Mouse (Mus musculus) midbrain, embryonic 13.5 days (tissue): Measurements from ENCODE around the gene Dhrs4. TPM values are rescaled to one million over a fixed set of nuclear protein-coding genes. Genes with fewer than 3 reads are reported as not detected.

Source experiments
- polyA plus RNA-seq: library from polyadenylated mRNA; unstranded; fragments of >200 nt; fragmentation: Nextera tagmentation; extraction: Ambion mirVana; gene quantifications from 2 replicates; pipeline ENCODE4 v1.2.1, GENCODE M21; 2015

The Dhrs4 gene
- polyA plus RNA-seq, 1 experiment from 2014 or later: 31.6 TPM

Other genes with a start within 250 kb of the Dhrs4 start
- gene Carmil3, start 11.9 kb downstream of the Dhrs4 start, polyA plus RNA-seq: 17.0 and 24.5 TPM in 2 replicates
- 0.70 and 0.88 TPM in 2 replicates for gene Cpne6, start 31.7 kb downstream of the Dhrs4 start, polyA plus RNA-seq
- gene Nrl, start 46.2 kb downstream of the Dhrs4 start, polyA plus RNA-seq: 0.08 TPM in 1 of 2 replicates, not detected in the other
- gene Pck2, start 61.5 kb downstream of the Dhrs4 start, polyA plus RNA-seq: 16.6 and 19.5 TPM in 2 replicates
- 126 and 134 TPM in 2 replicates for gene Dcaf11, start 81.2 kb downstream of the Dhrs4 start, polyA plus RNA-seq
- 0.43 and 0.92 TPM in 2 replicates for gene A730061H03Rik, start 81.6 kb downstream of the Dhrs4 start, polyA plus RNA-seq
- gene Fitm1, start 96.9 kb downstream of the Dhrs4 start, polyA plus RNA-seq: not detected in 2 replicates
- gene Psme1, start 99.4 kb downstream of the Dhrs4 start, polyA plus RNA-seq: 176 TPM in 2 replicates
- gene Emc9, start 106.5 kb downstream of the Dhrs4 start, polyA plus RNA-seq: 9.7 and 12.1 TPM in 2 replicates
- 198 and 217 TPM in 2 replicates for gene Psme2, start 112.4 kb downstream of the Dhrs4 start, polyA plus RNA-seq
- gene Rnf31, start 113.0 kb downstream of the Dhrs4 start, polyA plus RNA-seq: 22.0 and 24.1 TPM in 2 replicates
- gene Irf9, start 124.8 kb downstream of the Dhrs4 start, polyA plus RNA-seq: 7.8 and 8.7 TPM in 2 replicates
- gene Rec8, start 139.3 kb downstream of the Dhrs4 start, polyA plus RNA-seq: 6.6 and 7.3 TPM in 2 replicates
- gene Ipo4, start 157.2 kb downstream of the Dhrs4 start, polyA plus RNA-seq: 75.1 and 82.2 TPM in 2 replicates
- gene Gm49378, start 159.1 kb downstream of the Dhrs4 start, polyA plus RNA-seq: 1.6 and 2.1 TPM in 2 replicates
- gene Tm9sf1, start 165.0 kb downstream of the Dhrs4 start, polyA plus RNA-seq: 59.7 and 59.8 TPM in 2 replicates
- 0.38 and 0.59 TPM in 2 replicates for gene Tssk4, start 171.4 kb downstream of the Dhrs4 start, polyA plus RNA-seq
- gene Mdp1, start 181.8 kb downstream of the Dhrs4 start, polyA plus RNA-seq: 69.7 and 75.0 TPM in 2 replicates
- gene Gmpr2, start 193.2 kb downstream of the Dhrs4 start, polyA plus RNA-seq: 49.5 and 53.3 TPM in 2 replicates
- 605 and 607 TPM in 2 replicates for gene Nedd8, start 193.4 kb downstream of the Dhrs4 start, polyA plus RNA-seq
- 36.9 and 38.5 TPM in 2 replicates for gene Tinf2, start 203.1 kb downstream of the Dhrs4 start, polyA plus RNA-seq
- 0.32 and 0.46 TPM in 2 replicates for gene Tgm1, start 235.2 kb downstream of the Dhrs4 start, polyA plus RNA-seq
- gene Rabggta, start 243.5 kb downstream of the Dhrs4 start, polyA plus RNA-seq: 45.0 and 48.8 TPM in 2 replicates